Mouse (Mus musculus): Measurements from ENCODE around the gene Akap13.

Gene Akap13

GRCm38 (mm10) chr7:75559119-75559518 is 103.8 kb downstream of the Akap13 start:
- no peak for DNase-seq (ENCODE audit: low spot score)

- no peak for DNase-seq (ENCODE audit: low spot score)
Measured at GRCm38 (mm10) chr7:75559915-75560314, 104.6 kb downstream of the Akap13 start.

GRCm38 (mm10) chr7:75560566-75560965 is 105.2 kb downstream of the Akap13 start:
- DNase-seq (ENCODE audit: low spot score) = no peak

GRCm38 (mm10) chr7:75561134-75561533 is 105.8 kb downstream of the Akap13 start:
- no peak for DNase-seq (ENCODE audit: low spot score)

- DNase-seq (ENCODE audit: low spot score) = no peak
Measured at GRCm38 (mm10) chr7:75568276-75568675, 112.9 kb downstream of the Akap13 start.

- no peak for DNase-seq (ENCODE audit: low spot score)
Measured at GRCm38 (mm10) chr7:75568883-75569282, 113.5 kb downstream of the Akap13 start.

- no peak for DNase-seq (ENCODE audit: low spot score)
Measured at GRCm38 (mm10) chr7:75570218-75570617, 114.9 kb downstream of the Akap13 start.

- DNase-seq (ENCODE audit: low spot score) = no peak
Measured at GRCm38 (mm10) chr7:75571078-75571477, 115.7 kb downstream of the Akap13 start.

- DNase-seq (ENCODE audit: low spot score) = no peak
Measured at GRCm38 (mm10) chr7:75572127-75572526, 116.8 kb downstream of the Akap13 start.

- peak; percentile 73 for DNase-seq (ENCODE audit: low spot score)
Measured at GRCm38 (mm10) chr7:75575120-75575649, 119.9 kb downstream of the Akap13 start.

- no peak for DNase-seq (ENCODE audit: low spot score)
Measured at GRCm38 (mm10) chr7:75575800-75576585, 120.7 kb downstream of the Akap13 start.

GRCm38 (mm10) chr7:75576851-75577250 is 121.5 kb downstream of the Akap13 start:
- no peak for DNase-seq (ENCODE audit: low spot score)

GRCm38 (mm10) chr7:75577353-75577752 is 122.0 kb downstream of the Akap13 start:
- DNase-seq (ENCODE audit: low spot score) = no peak

- DNase-seq (ENCODE audit: low spot score) = no peak
Measured at GRCm38 (mm10) chr7:75578647-75579046, 123.3 kb downstream of the Akap13 start.

- no peak for DNase-seq (ENCODE audit: low spot score)
Measured at GRCm38 (mm10) chr7:75582091-75582490, 126.8 kb downstream of the Akap13 start.

GRCm38 (mm10) chr7:75584100-75584499 is 128.8 kb downstream of the Akap13 start:
- no peak for DNase-seq (ENCODE audit: low spot score)

- DNase-seq (ENCODE audit: low spot score) = no peak
Measured at GRCm38 (mm10) chr7:75585409-75585808, 130.1 kb downstream of the Akap13 start.

- no peak for DNase-seq (ENCODE audit: low spot score)
Measured at GRCm38 (mm10) chr7:75586113-75586512, 130.8 kb downstream of the Akap13 start.

- DNase-seq (ENCODE audit: low spot score) = no peak
Measured at GRCm38 (mm10) chr7:75587727-75588126, 132.4 kb downstream of the Akap13 start.

GRCm38 (mm10) chr7:75589304-75589973 is 134.1 kb downstream of the Akap13 start:
- DNase-seq (ENCODE audit: low spot score) = no peak

- no peak for DNase-seq (ENCODE audit: low spot score)
Measured at GRCm38 (mm10) chr7:75591961-75592360, 136.6 kb downstream of the Akap13 start.

- DNase-seq (ENCODE audit: low spot score) = no peak
Measured at GRCm38 (mm10) chr7:75594801-75595200, 139.5 kb downstream of the Akap13 start.

GRCm38 (mm10) chr7:75595268-75595667 is 139.9 kb downstream of the Akap13 start:
- no peak for DNase-seq (ENCODE audit: low spot score)
